Mouse (Mus musculus): ENCODE data around the gene Mpp3. TPM values are rescaled to one million over a fixed set of nuclear protein-coding genes. Genes with fewer than 3 reads are reported as not detected.

Gene Mpp3
- polyA plus RNA-seq, 1 experiment from 2014 or later = 34.2 TPM

DNA sequence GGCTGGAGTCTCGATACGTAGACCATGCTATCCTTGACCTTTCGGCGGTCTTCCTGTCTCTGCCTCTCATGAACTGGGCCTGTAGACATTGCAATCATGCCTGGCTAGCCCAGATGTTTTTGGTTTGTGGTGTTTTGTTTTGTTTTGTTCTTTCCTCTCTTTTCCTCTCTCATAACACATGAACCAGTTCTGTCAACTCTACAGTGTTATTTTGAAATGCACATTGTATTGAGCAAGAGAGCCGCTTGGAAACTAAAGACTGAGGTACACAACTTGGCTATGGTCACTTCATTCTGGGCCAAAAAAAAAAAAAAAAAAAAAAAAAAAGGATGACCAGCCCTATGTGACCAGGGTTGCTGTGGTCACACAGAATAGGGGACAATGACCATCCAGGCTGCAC, 55.6 kb downstream of the Mpp3 start:
- H3K4me1 ChIP-seq (ENCODE audit: control insufficient read depth, insufficient read depth, low read length) = no peaks in the 10 kb centered on the region
- no peak overlapping the region for H3K4me3 ChIP-seq (ENCODE audit: low read depth, low read length)
- no peaks in the 10 kb centered on the region for H3K36me3 ChIP-seq (ENCODE audit: control insufficient read depth, insufficient read depth, low read length)
- no peak overlapping the region for H3K9ac ChIP-seq (ENCODE audit: low read length)
- ATAC-seq = no peak
- 0 out of 2 replicates have a peak, but pooled peaks cover 2% of the 10 kb centered on the region for H3K27me3 ChIP-seq (replicated peaks; ENCODE audit: control insufficient read depth, insufficient read depth, low read length)
- no peak for DNase-seq (ENCODE audit: low spot score)
- no peak overlapping the region for H3K27ac ChIP-seq (ENCODE audit: low read depth, low read length)
- no peak overlapping the region for H3K4me2 ChIP-seq (ENCODE audit: low read length)
- 94% methylated on average over 5 of the region's 5 CpGs for WGBS
- no peaks in the 10 kb centered on the region for H3K9me3 ChIP-seq (replicated peaks; ENCODE audit: control insufficient read depth, low read length)

GRCm38 (mm10) chr11:101972097-101972496, 56.2 kb downstream of the Mpp3 start:
- no peak overlapping the region for H3K4me2 ChIP-seq (ENCODE audit: low read length)

DNA sequence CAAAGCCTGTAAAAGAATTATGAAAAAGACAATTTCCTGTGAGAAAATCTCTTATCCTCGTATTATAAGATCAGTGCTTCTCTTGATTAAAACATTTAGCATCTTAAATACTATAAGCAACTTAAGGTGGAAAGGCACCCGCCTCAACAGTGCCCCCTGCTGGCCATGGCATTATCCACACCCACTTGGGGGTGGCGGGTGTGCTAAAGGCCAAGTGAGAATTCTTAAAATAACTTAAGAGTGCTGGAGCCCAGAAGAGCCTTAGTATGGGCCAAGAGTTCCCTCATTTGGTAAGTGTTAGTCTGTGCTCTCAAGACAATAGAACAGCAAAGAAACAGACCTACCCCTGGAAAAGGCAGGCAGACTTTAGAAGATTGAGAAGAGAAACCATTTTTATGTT, 56.9 kb downstream of the Mpp3 start:
- no peak overlapping the region for H3K27ac ChIP-seq (ENCODE audit: low read depth, low read length)
- 45% methylated on average over 3 of the region's 3 CpGs for WGBS
- no peak for ATAC-seq
- H3K36me3 ChIP-seq (ENCODE audit: control insufficient read depth, insufficient read depth, low read length) = no peaks in the 10 kb centered on the region
- no peak overlapping the region for H3K4me3 ChIP-seq (ENCODE audit: low read depth, low read length)
- H3K4me2 ChIP-seq (ENCODE audit: low read length) = no peak overlapping the region
- H3K4me1 ChIP-seq (ENCODE audit: control insufficient read depth, insufficient read depth, low read length) = no peaks in the 10 kb centered on the region
- H3K9me3 ChIP-seq (replicated peaks; ENCODE audit: control insufficient read depth, low read length) = no peaks in the 10 kb centered on the region
- DNase-seq (ENCODE audit: low spot score) = no peak
- 0 out of 2 replicates have a peak, but pooled peaks cover 9% of the 10 kb centered on the region for H3K27me3 ChIP-seq (replicated peaks; ENCODE audit: control insufficient read depth, insufficient read depth, low read length)
- no peak overlapping the region for H3K9ac ChIP-seq (ENCODE audit: low read length)

More at GRCm38 (mm10) chr11:101972097-101972496, 56.2 kb downstream of the Mpp3 start:
- Histone ChIP-seq H3K4me1 (ENCODE audit: control insufficient read depth, insufficient read depth, low read length) (no peaks in the 10 kb centered on the region), H3K4me3 (ENCODE audit: low read depth, low read length) (no peak overlapping the region), H3K9me3 (replicated peaks; ENCODE audit: control insufficient read depth, low read length) (no peaks in the 10 kb centered on the region), H3K27ac (ENCODE audit: low read depth, low read length) (no peak overlapping the region), H3K9ac (ENCODE audit: low read length) (no peak overlapping the region), H3K36me3 (ENCODE audit: control insufficient read depth, insufficient read depth, low read length) (no peaks in the 10 kb centered on the region), H3K27me3 (replicated peaks; ENCODE audit: control insufficient read depth, insufficient read depth, low read length) (0 out of 2 replicates have a peak, but pooled peaks cover 7% of the 10 kb centered on the region)
- DNase-seq (ENCODE audit: low spot score) (no peak), ATAC-seq (no peak)
- WGBS = 59% methylated on average over 3 of the region's 3 CpGs

DNA sequence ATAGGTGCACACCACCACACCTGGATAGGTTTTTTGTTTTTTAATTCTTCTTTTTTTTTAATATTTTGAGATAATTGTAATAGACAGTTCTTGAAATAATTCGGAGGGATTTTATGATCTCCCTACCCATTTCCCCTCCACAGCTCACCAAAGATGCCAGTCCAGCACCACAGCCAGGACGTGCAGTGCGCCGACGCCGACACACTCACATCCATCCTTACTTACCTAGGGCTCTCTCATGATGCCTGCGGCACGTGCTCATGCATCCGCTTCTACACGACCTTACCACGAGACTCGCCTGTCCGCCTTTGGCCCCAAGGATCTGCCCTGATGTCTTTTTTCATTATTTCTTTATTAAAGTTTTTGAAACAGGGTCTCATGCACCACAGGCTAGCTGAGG, 58.4 kb downstream of the Mpp3 start:
- DNase-seq (ENCODE audit: low spot score) (no peak), ATAC-seq (no peak)
- Histone ChIP-seq H3K9ac (ENCODE audit: low read length) (no peak overlapping the region), H3K4me1 (ENCODE audit: control insufficient read depth, insufficient read depth, low read length) (no peaks in the 10 kb centered on the region), H3K4me2 (ENCODE audit: low read length) (no peak overlapping the region), H3K27ac (ENCODE audit: low read depth, low read length) (no peak overlapping the region), H3K4me3 (ENCODE audit: low read depth, low read length) (no peak overlapping the region), H3K27me3 (replicated peaks; ENCODE audit: control insufficient read depth, insufficient read depth, low read length) (peaks cover 24% of the 10 kb centered on the region), H3K36me3 (ENCODE audit: control insufficient read depth, insufficient read depth, low read length) (no peaks in the 10 kb centered on the region), H3K9me3 (replicated peaks; ENCODE audit: control insufficient read depth, low read length) (no peaks in the 10 kb centered on the region)
- 85% methylated on average over 13 of the region's 13 CpGs for WGBS

- ATAC-seq = peak; percentile 75
- no peak overlapping the region for H3K4me3 ChIP-seq (ENCODE audit: low read depth, low read length)
- no peak overlapping the region for H3K9ac ChIP-seq (ENCODE audit: low read length)
- H3K9me3 ChIP-seq (replicated peaks; ENCODE audit: control insufficient read depth, low read length) = no peaks in the 10 kb centered on the region
- H3K27ac ChIP-seq (ENCODE audit: low read depth, low read length) = no peak overlapping the region
- H3K4me2 ChIP-seq (ENCODE audit: low read length) = no peak overlapping the region
- H3K27me3 ChIP-seq (replicated peaks; ENCODE audit: control insufficient read depth, insufficient read depth, low read length) = peaks cover 34% of the 10 kb centered on the region
- DNase-seq (ENCODE audit: low spot score) = peak; percentile 94
- no peaks in the 10 kb centered on the region for H3K36me3 ChIP-seq (ENCODE audit: control insufficient read depth, insufficient read depth, low read length)
- no peaks in the 10 kb centered on the region for H3K4me1 ChIP-seq (ENCODE audit: control insufficient read depth, insufficient read depth, low read length)
- WGBS = 1% methylated on average over 5 of the region's 5 CpGs
These were observed 59.5 kb downstream of the Mpp3 start for GRCm38 (mm10) chr11:101968791-101969190.

DNA sequence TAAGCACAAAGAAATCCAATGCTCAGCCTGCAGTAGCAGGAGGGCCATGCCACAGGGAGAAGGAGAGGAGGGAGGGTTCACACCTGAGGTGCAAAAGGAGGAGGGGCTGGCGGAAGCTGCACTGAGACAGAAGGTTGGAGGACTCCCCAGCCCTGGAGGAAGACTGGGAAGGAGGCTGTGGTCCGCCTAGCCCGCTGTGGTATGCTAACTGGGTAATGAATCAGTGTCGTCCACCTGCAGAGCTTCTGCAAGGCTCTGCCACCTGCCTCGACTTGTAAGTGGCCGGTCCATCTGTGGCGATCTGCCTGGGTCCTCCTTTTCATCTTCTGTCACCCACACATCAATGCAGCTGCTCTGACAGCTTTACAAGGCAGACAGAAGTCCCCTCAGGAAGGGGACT, 60.0 kb downstream of the Mpp3 start:
- Histone ChIP-seq H3K4me3 (ENCODE audit: low read depth, low read length) (no peak overlapping the region), H3K27ac (ENCODE audit: low read depth, low read length) (no peak overlapping the region), H3K27me3 (replicated peaks; ENCODE audit: control insufficient read depth, insufficient read depth, low read length) (peaks cover 39% of the 10 kb centered on the region), H3K9ac (ENCODE audit: low read length) (no peak overlapping the region), H3K9me3 (replicated peaks; ENCODE audit: control insufficient read depth, low read length) (no peaks in the 10 kb centered on the region), H3K36me3 (ENCODE audit: control insufficient read depth, insufficient read depth, low read length) (no peaks in the 10 kb centered on the region), H3K4me1 (ENCODE audit: control insufficient read depth, insufficient read depth, low read length) (no peaks in the 10 kb centered on the region), H3K4me2 (ENCODE audit: low read length) (no peak overlapping the region)
- DNase-seq (ENCODE audit: low spot score) = no peak
- ATAC-seq = no peak
- 11% methylated on average over 7 of the region's 7 CpGs for WGBS

- DNase-seq (ENCODE audit: low spot score) (no peak), ATAC-seq (no peak)
- no peak within 1 kb of the TSS for H3K27ac ChIP-seq (ENCODE audit: low read depth, low read length)
- 15% methylated on average over 10 of the region's 10 CpGs for whole genome bisulfite sequencing
- no peaks in the 10 kb centered on the region for H3K36me3 ChIP-seq (ENCODE audit: control insufficient read depth, insufficient read depth, low read length)
- H3K27me3 ChIP-seq (replicated peaks; ENCODE audit: control insufficient read depth, insufficient read depth, low read length) = peaks cover 50% of the 10 kb centered on the region
- no peak within 1 kb of the TSS for H3K9ac ChIP-seq (ENCODE audit: low read length)
- no peak within 1 kb of the TSS for H3K4me2 ChIP-seq (ENCODE audit: low read length)
- H3K4me3 ChIP-seq (ENCODE audit: low read depth, low read length) = no peak within 1 kb of the TSS
- no peaks in the 10 kb centered on the region for H3K9me3 ChIP-seq (replicated peaks; ENCODE audit: control insufficient read depth, low read length)
- H3K4me1 ChIP-seq (ENCODE audit: control insufficient read depth, insufficient read depth, low read length) = no peaks in the 10 kb centered on the region
These were observed 61.2 kb downstream of the Mpp3 start, which contains the start of gene Sost for GRCm38 (mm10) chr11:101966965-101967614. Gene Sost (minus strand): TSS chr11:101967015.

GRCm38 (mm10) chr11:101965553-101965952, 62.7 kb downstream of the Mpp3 start:
- Histone ChIP-seq H3K27me3 (replicated peaks; ENCODE audit: control insufficient read depth, insufficient read depth, low read length) (peaks cover 62% of the 10 kb centered on the region), H3K27ac (ENCODE audit: low read depth, low read length) (no peak overlapping the region), H3K9me3 (replicated peaks; ENCODE audit: control insufficient read depth, low read length) (no peaks in the 10 kb centered on the region), H3K9ac (ENCODE audit: low read length) (no peak overlapping the region), H3K4me2 (ENCODE audit: low read length) (no peak overlapping the region), H3K4me3 (ENCODE audit: low read depth, low read length) (no peak overlapping the region), H3K36me3 (ENCODE audit: control insufficient read depth, insufficient read depth, low read length) (no peaks in the 10 kb centered on the region), H3K4me1 (ENCODE audit: control insufficient read depth, insufficient read depth, low read length) (no peaks in the 10 kb centered on the region)
- no peak for ATAC-seq
- 25% methylated on average over 2 of the region's 2 CpGs for WGBS
- DNase-seq (ENCODE audit: low spot score) = no peak

DNA sequence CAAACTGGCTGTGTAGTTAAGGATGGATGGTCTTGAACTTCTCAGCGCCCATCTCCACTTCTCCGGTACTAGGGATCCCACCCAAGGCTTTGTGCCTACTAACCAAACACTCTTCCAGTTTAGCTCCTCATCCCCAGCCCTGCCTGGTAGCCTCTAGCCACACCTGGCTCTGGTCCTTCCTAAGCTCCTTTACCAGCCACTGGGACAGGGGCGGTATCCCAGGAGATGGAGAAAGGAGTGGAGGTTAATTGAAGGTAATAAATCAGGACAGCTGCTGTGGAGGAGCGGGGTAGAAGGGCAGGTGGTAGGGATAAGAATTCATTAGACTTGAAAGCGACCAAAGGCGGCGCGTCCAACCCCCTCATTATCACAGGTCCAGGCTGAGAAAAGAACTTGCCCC, 63.6 kb downstream of the Mpp3 start:
- Histone ChIP-seq H3K4me2 (ENCODE audit: low read length) (no peak overlapping the region), H3K27me3 (replicated peaks; ENCODE audit: control insufficient read depth, insufficient read depth, low read length) (peaks cover 62% of the 10 kb centered on the region), H3K9ac (ENCODE audit: low read length) (no peak overlapping the region), H3K4me3 (ENCODE audit: low read depth, low read length) (no peak overlapping the region), H3K9me3 (replicated peaks; ENCODE audit: control insufficient read depth, low read length) (no peaks in the 10 kb centered on the region), H3K36me3 (ENCODE audit: control insufficient read depth, insufficient read depth, low read length) (no peaks in the 10 kb centered on the region), H3K27ac (ENCODE audit: low read depth, low read length) (no peak overlapping the region), H3K4me1 (ENCODE audit: control insufficient read depth, insufficient read depth, low read length) (no peaks in the 10 kb centered on the region)
- WGBS = under 1% methylated on average over 8 of the region's 8 CpGs
- DNase-seq (ENCODE audit: low spot score) (no peak), ATAC-seq (no peak)

Data from forebrain, embryonic 14.5 days (tissue).